Mouse (Mus musculus) liver, embryonic 14.5 days (tissue): ENCODE results near the gene Spem1.

Experiments used
- CTCF ChIP-seq: IDR thresholded peaks from 2 replicates; pipeline ENCODE4 v1.5.1; 2016; ENCODE audit warnings: antibody characterized with exemption, low read depth, control low read depth
- EP300 ChIP-seq: IDR thresholded peaks from 2 replicates; pipeline ENCODE4 v1.6.1; 2016; ENCODE audit warnings: antibody characterized with exemption, low read depth

DNA sequence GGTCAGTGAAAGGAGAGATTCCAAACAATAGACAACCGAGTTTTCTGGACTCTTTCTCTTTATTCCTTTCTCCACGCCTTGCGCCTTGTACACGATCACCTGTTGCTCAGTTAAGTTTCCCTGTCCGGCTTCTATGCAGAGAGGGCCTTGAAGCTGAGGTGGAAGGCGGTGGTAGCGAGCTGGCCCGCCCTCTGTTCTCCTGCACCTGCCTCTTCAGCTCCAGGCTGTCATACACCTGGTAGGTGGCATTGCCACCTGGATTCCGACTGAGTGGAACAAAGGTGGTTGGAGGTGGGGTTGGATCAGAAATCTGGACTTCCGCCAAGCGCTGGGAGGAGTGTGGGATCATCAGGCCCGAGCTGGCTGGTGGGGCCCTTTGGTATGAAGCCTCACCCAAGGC, 5.5 kb downstream of the Spem1 start:
- TF ChIP-seq CTCF (no peak), EP300 (no peak)
